Mouse (Mus musculus): ENCODE results near the gene Baiap2l1. TPM values are rescaled to one million over a fixed set of nuclear protein-coding genes. Genes with fewer than 3 reads are reported as not detected.

Gene Baiap2l1
- polyA plus RNA-seq, 1 experiment from 2014 or later: 3.1 TPM

DNA sequence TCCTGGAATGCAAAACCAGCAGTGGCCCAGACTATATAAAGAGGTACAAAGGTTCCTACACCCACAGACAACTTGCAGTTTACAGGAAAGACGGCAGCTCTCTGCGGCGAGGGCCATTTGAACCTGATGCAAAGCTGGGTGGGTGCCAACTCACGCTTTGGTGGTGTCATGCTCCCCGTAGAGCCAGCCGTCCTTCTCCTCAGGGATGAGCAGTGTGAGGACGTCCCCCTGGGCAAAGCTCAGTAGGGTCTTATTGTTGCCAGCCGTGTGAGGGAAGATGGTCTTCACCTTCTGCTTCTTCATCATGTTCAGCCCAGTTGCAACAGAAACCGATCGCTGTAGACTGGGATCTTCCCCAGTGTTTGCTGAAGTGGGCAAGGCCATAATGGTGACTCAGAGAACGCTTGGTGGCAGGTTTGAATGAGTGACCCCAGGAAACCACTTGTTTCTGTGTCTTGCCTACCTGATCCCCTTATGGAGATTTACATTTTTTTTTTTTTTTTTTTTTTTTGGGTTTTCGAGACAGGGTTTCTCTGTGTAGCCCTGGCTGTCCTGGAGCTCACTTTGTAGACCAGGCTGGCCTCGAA lies 79.4 kb downstream of the Baiap2l1 start:
- Histone ChIP-seq H3K4me2 (replicated peaks) (no peak overlapping the region), H3K27ac (no peak overlapping the region), H3K9me3 (no peaks in the 10 kb centered on the region), H3K27me3 (replicated peaks) (no peaks in the 10 kb centered on the region), H3K36me3 (peaks cover 24% of the 10 kb centered on the region), H3K4me1 (no peaks in the 10 kb centered on the region), H3K4me3 (no peak overlapping the region), H3K9ac (no peak overlapping the region)
- 91% methylated on average over 12 of the region's 13 CpGs for WGBS
- no peak for ATAC-seq (ENCODE audit: low FRiP score, low read depth)

DNA sequence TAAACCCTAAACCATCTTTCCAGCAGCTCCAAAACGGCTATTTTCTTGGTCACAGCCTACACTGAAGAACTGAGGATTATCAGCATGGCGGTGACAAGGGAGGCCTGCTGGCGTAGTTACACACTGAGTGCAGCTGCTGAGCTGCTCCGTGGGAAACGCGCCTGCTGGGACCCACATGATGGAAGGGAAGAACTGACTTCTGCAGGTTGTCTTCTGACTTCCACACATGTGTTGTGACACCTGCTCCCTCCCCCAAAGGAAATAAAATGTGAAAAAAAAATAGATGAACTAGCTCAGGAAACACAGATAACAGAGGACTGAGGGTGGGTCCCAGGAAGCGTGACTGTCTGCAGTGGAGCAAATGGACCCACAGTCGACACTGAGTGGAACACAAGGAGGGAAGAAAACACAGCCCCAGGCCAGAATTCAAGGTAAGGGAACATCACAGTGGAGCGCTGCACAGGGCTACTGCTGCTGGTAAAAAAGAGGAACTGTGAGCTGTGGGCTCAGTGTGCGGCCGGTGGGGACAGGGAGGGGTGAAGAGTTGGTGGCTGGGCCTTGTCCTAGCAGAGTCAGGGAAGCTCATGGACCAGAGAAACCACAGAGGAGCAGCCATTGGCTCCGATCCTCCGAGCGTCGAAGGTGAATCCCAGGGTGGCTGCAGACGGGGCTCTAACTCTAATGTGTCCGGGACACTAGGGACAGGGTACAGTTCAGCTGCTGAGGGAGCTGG lies 80.8 kb downstream of the Baiap2l1 start:
- Histone ChIP-seq H3K4me3 (no peak overlapping the region), H3K4me1 (no peaks in the 10 kb centered on the region), H3K9ac (no peak overlapping the region), H3K9me3 (no peaks in the 10 kb centered on the region), H3K4me2 (replicated peaks) (no peak overlapping the region), H3K36me3 (peaks cover 24% of the 10 kb centered on the region), H3K27me3 (replicated peaks) (no peaks in the 10 kb centered on the region), H3K27ac (no peak overlapping the region)
- ATAC-seq (ENCODE audit: low FRiP score, low read depth): no peak
- WGBS: 88% methylated on average over 17 of the region's 17 CpGs

DNA sequence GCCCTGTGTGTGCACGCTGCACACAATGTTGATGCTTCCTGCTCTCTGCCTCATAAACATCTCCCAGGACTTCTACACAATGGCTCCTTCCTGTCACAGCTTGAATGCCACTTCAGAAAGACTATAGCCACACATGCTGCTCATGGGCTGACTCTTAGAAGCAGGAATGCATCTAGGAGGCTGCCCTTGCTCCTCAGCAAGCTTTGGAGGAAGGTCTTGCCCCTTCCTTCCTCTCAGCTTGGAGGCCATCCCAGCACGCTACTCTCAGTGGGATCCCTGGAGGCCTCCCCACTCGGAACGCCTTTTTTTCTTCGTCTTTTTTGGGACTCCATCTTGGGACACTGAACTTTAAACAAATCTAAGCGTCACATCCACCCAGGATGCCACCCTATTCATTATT lies 83.0 kb downstream of the Baiap2l1 start:
- Histone ChIP-seq H3K36me3 (peaks cover 23% of the 10 kb centered on the region), H3K27ac (no peak overlapping the region), H3K4me1 (no peaks in the 10 kb centered on the region), H3K9me3 (no peaks in the 10 kb centered on the region), H3K9ac (no peak overlapping the region), H3K4me2 (replicated peaks) (no peak overlapping the region), H3K4me3 (no peak overlapping the region), H3K27me3 (replicated peaks) (no peaks in the 10 kb centered on the region)
- ATAC-seq (ENCODE audit: low FRiP score, low read depth): no peak
- WGBS: 56% methylated on average over 6 of the region's 6 CpGs

DNA sequence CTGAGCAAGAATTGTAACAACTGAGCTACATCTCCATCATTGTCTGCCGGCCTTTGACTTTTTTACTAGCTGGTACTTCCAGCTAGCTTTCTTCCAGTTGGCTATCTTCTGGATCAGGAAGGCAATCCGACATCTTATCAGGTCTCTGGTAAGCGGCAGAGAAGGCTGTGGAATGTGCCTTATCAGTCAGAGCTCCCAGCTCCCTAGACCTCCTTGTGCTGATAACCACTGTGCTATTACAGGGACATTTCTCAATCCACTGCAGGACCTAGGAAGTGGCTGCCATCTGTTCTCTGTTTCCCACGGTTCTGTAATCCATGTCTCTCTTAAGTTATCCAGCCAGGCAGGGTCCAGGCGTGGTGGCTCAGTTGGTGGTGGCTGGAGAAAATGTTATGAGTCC lies 86.1 kb downstream of the Baiap2l1 start:
- 83% methylated on average over 5 of the region's 5 CpGs for WGBS
- Histone ChIP-seq H3K4me3 (no peak overlapping the region), H3K9me3 (no peaks in the 10 kb centered on the region), H3K27ac (no peak overlapping the region), H3K36me3 (peaks cover 16% of the 10 kb centered on the region), H3K27me3 (replicated peaks) (no peaks in the 10 kb centered on the region), H3K4me2 (replicated peaks) (no peak overlapping the region), H3K4me1 (no peaks in the 10 kb centered on the region), H3K9ac (no peak overlapping the region)
- ATAC-seq (ENCODE audit: low FRiP score, low read depth): no peak

DNA sequence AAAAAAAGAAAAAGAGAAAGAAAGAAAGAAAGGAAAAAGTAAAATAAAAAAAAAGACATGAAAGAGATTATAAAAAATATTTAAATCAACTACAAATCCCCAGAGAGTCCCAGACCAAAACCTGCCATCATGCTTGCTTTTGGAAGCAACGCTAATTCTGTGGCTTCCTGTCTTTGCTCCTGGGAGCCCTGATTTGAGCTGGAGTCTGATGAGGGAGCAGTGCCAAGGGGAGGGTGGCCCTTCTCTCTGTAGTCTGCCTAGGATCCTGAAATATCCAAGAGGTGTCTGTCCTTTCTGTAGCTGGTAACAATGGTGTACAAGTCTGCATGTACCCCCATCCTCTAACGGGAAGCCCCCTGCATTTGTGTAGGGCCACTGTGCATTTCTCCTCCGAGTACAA lies 86.8 kb downstream of the Baiap2l1 start:
- WGBS: 86% methylated on average over 3 of the region's 3 CpGs
- H3K9me3 ChIP-seq: no peaks in the 10 kb centered on the region
- ATAC-seq (ENCODE audit: low FRiP score, low read depth): no peak

DNA sequence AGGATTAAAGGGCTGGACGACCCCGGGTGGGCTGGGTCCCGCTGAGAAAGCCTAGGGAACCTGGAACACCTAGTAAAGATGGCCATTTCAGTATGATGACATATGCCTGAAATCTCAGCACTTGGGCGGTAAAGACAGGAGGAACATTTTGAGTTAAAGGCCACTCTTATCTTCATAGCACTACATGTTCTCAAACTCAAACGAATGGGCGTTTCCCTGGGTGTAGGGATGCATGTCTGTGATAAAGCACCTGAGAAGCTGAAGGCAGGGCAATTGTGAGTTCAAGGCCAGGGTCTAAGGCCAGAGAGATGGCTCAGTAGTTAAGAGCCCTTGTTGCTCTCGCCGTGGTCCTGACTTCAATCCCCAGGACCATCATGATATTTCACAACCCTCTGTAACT lies 87.5 kb downstream of the Baiap2l1 start:
- Histone ChIP-seq H3K36me3 (peaks cover 25% of the 10 kb centered on the region), H3K4me3 (no peak overlapping the region), H3K27me3 (replicated peaks) (no peaks in the 10 kb centered on the region), H3K9ac (no peak overlapping the region), H3K27ac (no peak overlapping the region), H3K9me3 (no peaks in the 10 kb centered on the region), H3K4me2 (replicated peaks) (no peak overlapping the region), H3K4me1 (no peaks in the 10 kb centered on the region)
- WGBS: 91% methylated on average over 8 of the region's 8 CpGs
- no peak for ATAC-seq (ENCODE audit: low FRiP score, low read depth)

More for the DNA sequence above, 86.8 kb downstream of the Baiap2l1 start:
- H3K4me1 ChIP-seq: no peaks in the 10 kb centered on the region
- H3K4me3 ChIP-seq: no peak overlapping the region
- H3K9ac ChIP-seq: no peak overlapping the region
- no peak overlapping the region for H3K27ac ChIP-seq
- no peaks in the 10 kb centered on the region for H3K27me3 ChIP-seq (replicated peaks)
- H3K36me3 ChIP-seq: peaks cover 23% of the 10 kb centered on the region
- H3K4me2 ChIP-seq (replicated peaks): no peak overlapping the region

DNA sequence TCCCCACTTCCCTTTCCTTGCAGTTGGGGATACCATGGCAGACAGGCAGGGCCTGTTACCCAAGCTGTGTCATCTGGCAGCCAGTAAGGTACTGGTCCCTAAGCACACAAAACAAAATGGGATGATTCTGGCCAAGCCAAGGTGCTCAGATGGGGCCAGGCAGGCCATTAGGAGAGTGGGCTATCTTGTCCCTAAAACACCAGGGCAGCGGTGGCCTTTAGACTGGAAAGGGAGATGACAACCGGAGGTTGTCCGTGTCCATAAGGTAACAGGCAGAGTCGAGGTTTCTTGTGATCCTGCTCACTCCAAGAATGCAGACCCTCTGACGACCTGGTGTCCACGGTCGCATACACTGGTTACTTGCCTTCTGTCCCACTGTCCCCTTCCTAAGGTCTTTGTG lies 88.0 kb downstream of the Baiap2l1 start:
- no peaks in the 10 kb centered on the region for H3K27me3 ChIP-seq (replicated peaks)
- H3K36me3 ChIP-seq: peaks cover 28% of the 10 kb centered on the region
- ATAC-seq (ENCODE audit: low FRiP score, low read depth): no peak
- H3K4me1 ChIP-seq: no peaks in the 10 kb centered on the region
- no peak overlapping the region for H3K4me3 ChIP-seq
- no peak overlapping the region for H3K27ac ChIP-seq
- no peaks in the 10 kb centered on the region for H3K9me3 ChIP-seq
- WGBS: 93% methylated on average over 7 of the region's 7 CpGs
- no peak overlapping the region for H3K4me2 ChIP-seq (replicated peaks)
- H3K9ac ChIP-seq: no peak overlapping the region

DNA sequence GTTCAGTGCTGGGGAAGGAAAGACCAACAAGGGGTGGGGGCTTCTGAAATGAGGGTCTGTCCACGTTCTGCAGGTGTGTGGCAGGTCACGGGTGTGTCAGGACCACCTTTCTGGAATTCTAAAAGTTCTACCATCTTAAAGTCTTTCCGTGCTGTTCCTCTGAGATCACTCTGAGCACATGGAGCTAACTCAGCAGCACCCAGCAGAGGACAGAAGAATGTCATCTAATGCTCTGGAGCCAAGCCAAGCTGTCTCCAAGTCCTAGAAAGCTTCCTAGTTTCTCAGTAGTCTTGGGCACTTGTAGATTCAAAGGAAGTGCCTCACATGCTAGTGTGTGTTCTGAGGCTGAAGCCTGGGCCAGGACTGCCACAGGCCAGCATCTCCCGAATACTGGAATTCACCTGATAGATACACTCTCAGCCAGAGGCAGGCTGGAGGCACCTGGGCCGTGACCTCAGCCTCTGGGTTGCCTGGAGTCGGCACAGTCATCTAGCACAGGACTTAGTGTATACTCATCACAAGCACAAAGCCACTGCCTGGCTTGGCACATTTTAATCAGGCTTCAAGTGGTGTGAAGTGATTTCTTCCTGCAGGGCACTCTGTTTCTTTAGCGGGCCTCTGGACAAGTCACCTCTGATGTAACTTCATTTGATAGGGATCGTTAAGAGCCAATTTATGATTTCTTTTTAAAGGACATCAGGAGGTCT lies 90.2 kb downstream of the Baiap2l1 start:
- ATAC-seq (ENCODE audit: low FRiP score, low read depth): no peak
- Histone ChIP-seq H3K4me1 (no peaks in the 10 kb centered on the region), H3K27ac (no peak overlapping the region), H3K9me3 (no peaks in the 10 kb centered on the region), H3K4me3 (no peak overlapping the region), H3K36me3 (peaks cover 42% of the 10 kb centered on the region), H3K9ac (no peak overlapping the region), H3K4me2 (replicated peaks) (no peak overlapping the region), H3K27me3 (replicated peaks) (no peaks in the 10 kb centered on the region)
- 77% methylated on average over 8 of the region's 8 CpGs for WGBS

DNA sequence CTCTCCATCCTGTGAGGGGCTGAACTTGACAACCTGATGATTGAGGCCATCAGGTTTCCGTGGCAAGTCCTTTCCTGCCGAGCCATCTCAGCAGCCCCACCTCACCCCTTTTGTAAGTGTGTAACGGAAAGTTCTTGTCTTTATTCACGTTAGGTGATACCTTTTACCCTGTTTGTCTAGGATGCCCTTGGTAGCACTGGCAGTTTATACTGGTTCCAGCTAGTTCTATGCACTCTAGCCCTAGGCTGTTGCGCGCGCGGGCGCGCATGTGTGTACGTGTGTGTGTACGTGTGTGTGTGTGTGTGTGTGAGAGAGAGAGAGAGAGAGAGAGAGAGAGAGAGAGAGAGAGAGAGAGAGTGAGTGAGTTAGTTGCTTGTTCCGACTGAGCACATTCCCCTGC lies 94.4 kb downstream of the Baiap2l1 start:
- H3K4me3 ChIP-seq: no peak overlapping the region
- no peaks in the 10 kb centered on the region for H3K27me3 ChIP-seq (replicated peaks)
- H3K4me1 ChIP-seq: peaks cover 13% of the 10 kb centered on the region
- no peak overlapping the region for H3K27ac ChIP-seq
- peaks cover 43% of the 10 kb centered on the region for H3K36me3 ChIP-seq
- no peak for ATAC-seq (ENCODE audit: low FRiP score, low read depth)
- 89% methylated on average over 13 of the region's 13 CpGs for WGBS
- H3K4me2 ChIP-seq (replicated peaks): no peak overlapping the region
- no peaks in the 10 kb centered on the region for H3K9me3 ChIP-seq
- no peak overlapping the region for H3K9ac ChIP-seq

DNA sequence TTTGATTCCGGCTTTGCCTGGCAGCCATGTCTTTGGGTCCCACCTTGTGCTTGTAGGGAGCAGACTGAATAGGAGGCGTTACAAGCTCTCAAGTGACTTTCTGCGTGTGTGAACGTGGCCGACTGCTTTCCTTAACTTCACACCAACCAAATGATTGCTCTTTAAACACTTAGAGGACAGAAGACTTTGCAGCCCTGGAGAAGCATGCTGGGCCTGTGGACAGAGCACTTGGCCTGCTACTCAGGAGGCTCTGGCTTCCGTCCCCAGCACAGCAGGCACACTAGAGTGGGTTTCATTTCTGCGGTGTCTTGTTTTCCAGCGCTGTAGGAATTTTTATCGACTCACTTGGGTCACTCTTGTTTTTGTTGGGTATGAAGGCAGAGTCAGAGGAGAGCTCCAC lies 94.8 kb downstream of the Baiap2l1 start:
- Histone ChIP-seq H3K36me3 (peaks cover 42% of the 10 kb centered on the region), H3K4me2 (replicated peaks) (no peak overlapping the region), H3K27me3 (replicated peaks) (no peaks in the 10 kb centered on the region), H3K27ac (no peak overlapping the region), H3K9ac (no peak overlapping the region), H3K4me3 (no peak overlapping the region), H3K9me3 (no peaks in the 10 kb centered on the region), H3K4me1 (peaks cover 17% of the 10 kb centered on the region)
- no peak for ATAC-seq (ENCODE audit: low FRiP score, low read depth)
- WGBS: 80% methylated on average over 9 of the region's 9 CpGs

DNA sequence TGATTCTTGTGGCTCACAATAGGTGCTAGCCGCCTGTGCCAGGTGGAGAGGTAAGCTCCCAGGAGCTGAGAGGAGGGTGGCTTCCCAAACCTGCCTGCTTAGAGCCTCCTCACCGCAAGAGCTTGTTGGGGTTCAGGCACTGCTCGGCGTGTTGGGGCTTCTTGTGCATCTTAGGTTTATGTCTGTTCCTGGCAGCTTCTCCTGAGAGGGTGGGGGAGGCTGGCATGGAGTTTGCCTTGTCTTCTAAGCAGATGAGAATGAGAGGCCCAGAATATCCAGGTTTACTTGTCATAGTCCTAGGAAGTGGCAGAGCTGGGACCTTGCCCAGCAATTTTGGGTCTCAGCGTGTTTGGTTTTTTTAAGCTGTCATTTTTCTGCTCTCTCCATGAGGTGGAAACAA lies 96.1 kb downstream of the Baiap2l1 start:
- peaks cover 29% of the 10 kb centered on the region for H3K4me1 ChIP-seq
- WGBS: 92% methylated on average over 5 of the region's 5 CpGs
- H3K4me3 ChIP-seq: no peak overlapping the region
- H3K9me3 ChIP-seq: no peaks in the 10 kb centered on the region
- no peak overlapping the region for H3K4me2 ChIP-seq (replicated peaks)
- ATAC-seq (ENCODE audit: low FRiP score, low read depth): no peak
- no peak overlapping the region for H3K27ac ChIP-seq
- no peaks in the 10 kb centered on the region for H3K27me3 ChIP-seq (replicated peaks)
- H3K36me3 ChIP-seq: peaks cover 37% of the 10 kb centered on the region
- H3K9ac ChIP-seq: no peak overlapping the region

DNA sequence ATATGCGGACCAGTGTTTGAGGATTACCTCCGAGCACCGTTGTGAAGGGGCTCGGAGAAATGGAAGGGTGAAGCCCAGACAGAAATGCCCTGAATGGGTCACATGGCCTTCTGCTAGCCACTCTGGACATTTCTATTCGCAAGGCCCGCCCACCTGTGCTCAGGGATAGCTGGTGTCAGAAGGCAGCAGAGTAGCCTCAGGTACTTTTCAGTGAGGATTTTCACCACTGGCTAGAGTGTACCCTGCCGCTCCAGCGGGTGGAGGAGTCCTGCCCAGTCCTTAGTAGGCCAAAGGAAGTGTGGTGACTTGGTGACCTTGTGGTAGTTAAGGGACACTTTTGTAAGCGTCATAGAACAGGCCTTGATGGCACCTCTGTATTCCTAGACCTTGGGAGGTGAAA lies 96.6 kb downstream of the Baiap2l1 start:
- no peaks in the 10 kb centered on the region for H3K9me3 ChIP-seq
- H3K27ac ChIP-seq: no peak overlapping the region
- 84% methylated on average over 9 of the region's 9 CpGs for WGBS
- ATAC-seq (ENCODE audit: low FRiP score, low read depth): no peak
- no peak overlapping the region for H3K4me3 ChIP-seq
- H3K4me1 ChIP-seq: peaks cover 35% of the 10 kb centered on the region
- peaks cover 32% of the 10 kb centered on the region for H3K36me3 ChIP-seq
- no peak overlapping the region for H3K4me2 ChIP-seq (replicated peaks)
- no peaks in the 10 kb centered on the region for H3K27me3 ChIP-seq (replicated peaks)
- no peak overlapping the region for H3K9ac ChIP-seq
